Mouse (Mus musculus) heart, embryonic 13.5 days (tissue): Measurements from ENCODE around the gene Rhoj. TPM values are rescaled to one million over a fixed set of nuclear protein-coding genes. Genes with fewer than 3 reads are reported as not detected.

ENCODE experiments used
- ATAC-seq: fragments of 200-750 bp; cut with Nextera tagmentation; 2 replicates; pipeline ENCODE4 v1.8.0; 2017; ENCODE audit warnings: moderate TSS enrichment; ENCODE audit not compliant: insufficient number of reproducible peaks, low FRiP score, low TSS enrichment; ENCODE audit errors: extremely low read depth
- H3K27ac ChIP-seq: fragments of 300-500 bp; sonication (generic); replicated peaks from 2 replicates; pipeline ENCODE4 v1.5.1; 2015; ENCODE audit warnings: moderate library complexity, mild to moderate bottlenecking, inconsistent platforms
- H3K27me3 ChIP-seq: fragments of 300-500 bp; sonication (generic); replicated peaks from 2 replicates; pipeline ENCODE4 v1.6.1; 2015; ENCODE audit warnings: mild to moderate bottlenecking, inconsistent platforms
- H3K36me3 ChIP-seq: fragments of 300-500 bp; sonication (generic); 2 replicates; pipeline ENCODE4 v1.6.1; 2015; ENCODE audit warnings: mild to moderate bottlenecking, inconsistent platforms
- H3K4me1 ChIP-seq: fragments of 300-500 bp; sonication (generic); 2 replicates; pipeline ENCODE4 v1.6.1; 2015; ENCODE audit warnings: inconsistent platforms
- H3K4me2 ChIP-seq: fragments of 300-500 bp; sonication (generic); 2 replicates; pipeline ENCODE4 v1.6.1; 2015; ENCODE audit warnings: inconsistent platforms, mild to moderate bottlenecking, moderate library complexity
- H3K4me3 ChIP-seq: fragments of 300-500 bp; sonication (generic); 2 replicates; pipeline ENCODE4 v1.5.1; 2015; ENCODE audit warnings: moderate library complexity, mild to moderate bottlenecking, inconsistent platforms
- H3K9ac ChIP-seq: fragments of 300-500 bp; sonication (generic); 2 replicates; pipeline ENCODE4 v1.6.1; 2015; ENCODE audit warnings: inconsistent platforms, mild to moderate bottlenecking, moderate library complexity
- H3K9me3 ChIP-seq: fragments of 300-500 bp; sonication (generic); 2 replicates; pipeline ENCODE4 v1.6.1; 2016; ENCODE audit warnings: inconsistent platforms
- WGBS: fragments of 180-500 bp; shearing (Covaris S2); methylation state at CpG from one replicate; pipeline ENCODE4 v1.1.7; 2015; ENCODE audit warnings: mixed read lengths; 5-methylcytosine and 5-hydroxymethylcytosine counted together
- polyA plus RNA-seq: library from polyadenylated mRNA; unstranded; fragments of >200 nt; fragmentation: Nextera tagmentation; extraction: Ambion mirVana; gene quantifications from 2 replicates; pipeline ENCODE4 v1.2.1, GENCODE M21; 2015

The Rhoj gene
- polyA plus RNA-seq, 1 experiment from 2014 or later = 43.0 TPM

DNA sequence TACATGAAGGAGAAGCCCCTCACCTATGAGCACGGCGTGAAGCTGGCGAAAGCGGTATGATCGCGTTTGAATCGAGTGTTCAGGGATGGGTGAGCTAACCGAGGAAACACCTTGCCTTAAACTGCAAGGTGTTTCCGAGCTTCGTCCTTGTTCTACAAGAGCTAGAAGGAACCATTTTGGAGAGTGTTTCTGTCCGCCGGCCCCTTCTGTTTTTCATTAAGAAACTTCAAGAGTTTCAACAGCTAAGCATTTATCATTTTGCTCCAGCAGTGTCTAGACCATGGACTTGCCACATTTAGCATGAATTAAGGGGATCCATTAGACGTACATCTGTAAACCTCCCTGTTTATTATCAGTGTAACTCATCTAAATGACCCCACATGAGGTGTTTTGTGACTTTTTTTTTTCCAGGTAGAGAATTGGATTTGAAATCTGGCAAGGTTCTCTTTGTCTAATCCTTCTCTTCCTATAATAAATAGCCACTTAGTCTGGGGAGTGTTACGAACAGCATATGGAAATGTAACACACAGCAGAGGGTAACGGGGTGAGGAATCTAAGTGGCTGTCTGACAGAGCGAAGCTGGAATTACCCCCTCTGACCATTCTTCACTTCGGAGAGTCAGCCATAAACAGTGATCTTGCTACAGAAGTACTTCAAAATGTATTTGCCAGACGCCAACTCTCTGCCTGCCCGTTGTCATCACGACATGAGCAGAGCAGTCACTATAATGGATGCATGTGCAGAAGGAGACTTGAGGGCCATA, 86.1 kb downstream of the Rhoj start:
- Histone ChIP-seq H3K27me3 (no peaks in the 10 kb centered on the region), H3K4me1 (peaks cover 16% of the 10 kb centered on the region; the same call in 1 of the 2 replicates), H3K4me2 (no peak overlapping the region), H3K4me3 (no peak overlapping the region), H3K9ac (no peak overlapping the region), H3K27ac (no peak overlapping the region), H3K36me3 (peaks cover 8% of the 10 kb centered on the region), H3K9me3 (no peaks in the 10 kb centered on the region)
- WGBS = 77% methylated on average over 20 of the region's 20 CpGs
- ATAC-seq = no peak

GRCm38 (mm10) chr12:75396616-75397015, 88.5 kb downstream of the Rhoj start:
- Histone ChIP-seq H3K9ac (no peak overlapping the region), H3K36me3 (peaks cover 20% of the 10 kb centered on the region)

GRCm38 (mm10) chr12:75397077-75397476, 89.0 kb downstream of the Rhoj start:
- H3K4me1 ChIP-seq = peaks cover 16% of the 10 kb centered on the region; the same call in 1 of the 2 replicates
- H3K27ac ChIP-seq = no peak overlapping the region
- no peak overlapping the region for H3K9ac ChIP-seq
- H3K36me3 ChIP-seq = peaks cover 22% of the 10 kb centered on the region
- ATAC-seq = no peak
- WGBS = 36% methylated on average over 7 of the region's 7 CpGs
- H3K9me3 ChIP-seq = no peaks in the 10 kb centered on the region
- no peaks in the 10 kb centered on the region; the same call in 1 of the 2 replicates for H3K27me3 ChIP-seq
- no peak overlapping the region for H3K4me2 ChIP-seq
- H3K4me3 ChIP-seq = no peak overlapping the region

More at GRCm38 (mm10) chr12:75396616-75397015, 88.5 kb downstream of the Rhoj start:
- Histone ChIP-seq H3K4me1 (peaks cover 16% of the 10 kb centered on the region; the same call in 1 of the 2 replicates), H3K9me3 (no peaks in the 10 kb centered on the region), H3K27me3 (no peaks in the 10 kb centered on the region; the same call in 1 of the 2 replicates), H3K27ac (0 out of 2 replicates have a peak overlapping the region, but pooled peaks have one; percentile 39), H3K4me3 (no peak overlapping the region), H3K4me2 (no peak overlapping the region)
- ATAC-seq = no peak
- WGBS = 56% methylated on average over 3 of the region's 3 CpGs

DNA sequence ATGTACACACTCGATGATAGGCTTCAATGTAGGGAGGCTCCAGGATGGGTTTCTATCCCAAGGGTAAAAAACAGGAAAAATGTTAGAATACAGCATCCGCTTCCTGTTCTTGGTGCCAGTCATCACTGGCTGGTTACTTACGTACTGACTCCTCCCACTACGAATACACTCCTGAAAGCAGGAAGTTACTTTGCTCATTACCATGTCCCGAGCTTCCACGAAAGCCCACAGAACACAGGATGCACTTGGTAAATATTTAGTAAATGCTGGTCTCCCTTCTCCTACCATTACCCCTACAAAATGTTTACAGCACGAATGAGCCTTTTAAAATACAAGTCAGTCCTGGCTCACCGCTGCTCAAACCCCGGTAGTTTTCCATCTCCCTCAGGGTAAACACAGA, 104.8 kb downstream of the Rhoj start:
- Histone ChIP-seq H3K4me3 (no peak overlapping the region), H3K9ac (no peak overlapping the region), H3K9me3 (no peaks in the 10 kb centered on the region), H3K4me1 (no peaks in the 10 kb centered on the region), H3K36me3 (no peaks in the 10 kb centered on the region), H3K27ac (no peak overlapping the region), H3K27me3 (no peaks in the 10 kb centered on the region), H3K4me2 (no peak overlapping the region)
- WGBS = 68% methylated on average over 9 of the region's 9 CpGs
- ATAC-seq = no peak

GRCm38 (mm10) chr12:75414991-75415390, 106.9 kb downstream of the Rhoj start:
- WGBS = 69% methylated on average over 6 of the region's 6 CpGs
- Histone ChIP-seq H3K27ac (no peak overlapping the region), H3K9ac (no peak overlapping the region), H3K36me3 (no peaks in the 10 kb centered on the region), H3K4me1 (no peaks in the 10 kb centered on the region), H3K9me3 (no peaks in the 10 kb centered on the region), H3K4me3 (no peak overlapping the region), H3K27me3 (no peaks in the 10 kb centered on the region), H3K4me2 (no peak overlapping the region)
- ATAC-seq = no peak

- no peak within 1 kb of the TSS for H3K4me2 ChIP-seq
- H3K9me3 ChIP-seq = no peaks in the 10 kb centered on the region
- no peak for ATAC-seq
- no peak within 1 kb of the TSS for H3K27ac ChIP-seq
- H3K36me3 ChIP-seq = no peaks in the 10 kb centered on the region
- H3K9ac ChIP-seq = no peak within 1 kb of the TSS
- no peaks in the 10 kb centered on the region for H3K4me1 ChIP-seq
- H3K27me3 ChIP-seq = no peaks in the 10 kb centered on the region
- no peak within 1 kb of the TSS for H3K4me3 ChIP-seq
- WGBS = 76% methylated on average over 4 of the region's 4 CpGs
Measured at GRCm38 (mm10) chr12:75416681-75417080, 108.6 kb downstream of the Rhoj start, which contains the start of gene Gphb5. Gphb5 (minus strand) TSS chr12:75416781.

DNA sequence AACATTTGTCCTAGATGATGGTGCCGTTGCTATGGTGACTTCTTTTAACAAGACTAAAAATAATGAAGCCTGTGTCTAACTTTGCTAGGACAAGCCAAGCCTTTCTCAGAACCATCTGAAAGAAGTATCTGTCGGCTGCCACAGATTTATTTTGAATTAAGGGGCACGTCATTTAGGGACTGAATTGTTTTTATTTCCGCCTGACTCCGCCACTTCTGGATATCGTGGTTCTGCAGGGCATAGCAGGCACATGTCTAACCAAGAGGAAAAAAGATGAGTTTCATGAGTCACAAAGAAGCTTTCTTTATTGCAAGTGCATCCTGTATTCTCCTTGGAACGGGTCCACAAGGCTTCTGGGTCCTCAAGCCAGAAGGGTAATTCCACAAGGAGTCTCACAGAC, 116.2 kb downstream of the Rhoj start:
- WGBS = 61% methylated on average over 7 of the region's 7 CpGs

DNA sequence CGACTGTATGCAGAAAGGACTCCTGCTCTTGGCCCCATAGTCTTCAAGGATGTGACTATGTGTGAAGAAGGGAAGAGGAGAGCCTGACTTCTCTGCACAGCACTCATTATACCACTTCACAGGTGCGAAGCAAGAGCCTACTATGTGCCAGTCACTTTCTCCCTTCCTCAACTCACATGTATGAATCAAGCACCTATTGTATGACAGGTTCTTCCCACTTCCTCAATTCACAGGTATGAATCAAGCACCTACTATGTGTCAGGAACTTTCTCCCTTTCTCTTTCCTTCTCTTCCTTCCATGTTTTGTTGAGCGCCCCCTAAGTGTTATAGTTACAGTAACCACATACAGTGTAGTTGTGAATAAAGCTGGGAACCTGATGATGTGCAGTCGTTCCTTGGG, 116.7 kb downstream of the Rhoj start:
- Histone ChIP-seq H3K9me3 (no peaks in the 10 kb centered on the region), H3K27ac (no peak overlapping the region), H3K9ac (no peak overlapping the region), H3K27me3 (no peaks in the 10 kb centered on the region), H3K4me1 (no peaks in the 10 kb centered on the region), H3K4me2 (no peak overlapping the region), H3K4me3 (no peak overlapping the region), H3K36me3 (no peaks in the 10 kb centered on the region)
- 78% methylated on average over 4 of the region's 4 CpGs for whole genome bisulfite sequencing
- no peak for ATAC-seq

More for the DNA sequence above, 116.2 kb downstream of the Rhoj start:
- Histone ChIP-seq H3K36me3 (no peaks in the 10 kb centered on the region), H3K27ac (no peak overlapping the region), H3K9me3 (no peaks in the 10 kb centered on the region), H3K4me3 (no peak overlapping the region), H3K4me1 (no peaks in the 10 kb centered on the region), H3K27me3 (no peaks in the 10 kb centered on the region), H3K4me2 (no peak overlapping the region), H3K9ac (no peak overlapping the region)
- no peak for ATAC-seq

GRCm38 (mm10) chr12:75425882-75426281, 117.8 kb downstream of the Rhoj start:
- no peak overlapping the region for H3K9ac ChIP-seq
- ATAC-seq = no peak
- no peak overlapping the region for H3K4me2 ChIP-seq
- H3K4me3 ChIP-seq = no peak overlapping the region
- 80% methylated on average over 7 of the region's 7 CpGs for WGBS
- H3K9me3 ChIP-seq = no peaks in the 10 kb centered on the region
- no peaks in the 10 kb centered on the region for H3K27me3 ChIP-seq
- H3K36me3 ChIP-seq = no peaks in the 10 kb centered on the region
- no peaks in the 10 kb centered on the region for H3K4me1 ChIP-seq
- no peak overlapping the region for H3K27ac ChIP-seq

DNA sequence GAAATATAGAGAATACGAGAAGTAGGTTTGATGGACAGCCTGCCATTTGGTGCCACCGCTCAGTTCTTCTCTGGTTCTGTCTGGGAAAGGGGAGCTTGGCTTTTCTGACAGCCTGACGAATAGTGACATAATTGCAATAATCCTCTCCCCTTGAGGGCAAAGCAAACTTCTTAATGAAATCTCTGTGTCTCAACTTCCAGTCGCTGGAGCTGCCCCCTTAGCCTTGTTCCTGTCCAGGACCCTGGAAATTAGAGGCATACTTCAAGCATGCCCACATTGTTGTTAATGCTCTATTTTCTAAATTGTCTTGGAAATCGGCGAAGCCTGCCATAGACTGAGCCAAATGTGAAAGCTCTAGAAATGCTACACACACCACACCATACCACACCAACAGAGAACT, 120.6 kb downstream of the Rhoj start:
- ATAC-seq = no peak
- 79% methylated on average over 6 of the region's 6 CpGs for WGBS
- Histone ChIP-seq H3K9me3 (peaks cover 11% of the 10 kb centered on the region), H3K36me3 (no peaks in the 10 kb centered on the region), H3K4me1 (no peaks in the 10 kb centered on the region), H3K27me3 (no peaks in the 10 kb centered on the region), H3K4me2 (no peak overlapping the region), H3K9ac (no peak overlapping the region), H3K4me3 (no peak overlapping the region), H3K27ac (no peak overlapping the region)

DNA sequence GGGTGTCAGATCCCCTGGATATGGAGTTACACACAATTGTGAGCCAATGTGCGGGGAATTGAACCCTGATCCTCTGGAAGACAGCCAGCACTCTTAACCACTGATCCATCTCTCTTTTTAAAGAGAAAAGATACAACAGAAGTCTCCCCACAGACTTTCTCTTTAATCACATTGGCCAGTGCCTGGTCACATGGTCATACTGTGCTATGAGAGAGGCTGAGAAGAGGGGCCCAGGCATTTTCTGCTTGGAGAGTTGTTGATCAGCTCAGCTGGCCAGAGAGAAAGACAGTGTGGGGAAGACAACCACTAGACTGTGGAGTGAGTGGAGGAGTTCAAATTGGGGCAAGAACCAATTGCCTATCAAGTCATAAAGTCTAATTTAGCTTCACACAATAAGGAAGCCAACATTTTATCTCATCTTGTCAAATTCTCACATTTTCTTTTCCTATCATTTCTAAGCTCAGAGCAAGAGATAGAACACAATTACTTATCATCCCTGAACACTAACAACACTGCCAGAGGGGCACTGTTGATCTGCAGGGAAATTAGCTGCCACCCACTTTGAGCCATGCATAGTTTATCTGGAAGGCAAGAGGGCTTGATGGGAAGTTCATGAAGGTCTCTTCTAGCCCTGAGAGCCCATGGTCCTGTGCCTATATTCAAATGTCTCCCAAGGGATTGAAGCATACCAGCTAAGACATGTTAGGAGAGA, 121.7 kb downstream of the Rhoj start:
- Histone ChIP-seq H3K4me2 (no peak overlapping the region), H3K9ac (no peak overlapping the region), H3K36me3 (no peaks in the 10 kb centered on the region), H3K27me3 (no peaks in the 10 kb centered on the region), H3K27ac (no peak overlapping the region), H3K9me3 (peaks cover 11% of the 10 kb centered on the region), H3K4me1 (no peaks in the 10 kb centered on the region), H3K4me3 (no peak overlapping the region)
- ATAC-seq = no peak
- 86% methylated on average over 1 of the region's 1 CpGs for WGBS
